Mouse (Mus musculus): ENCODE data around the gene Tdrd6.

Tdrd6 gene

GRCm38 (mm10) chr17:43629496-43630426 lies at the start of gene Tdrd6:
Gene Tdrd6, minus strand, starts transcription at chr17:43630299.
- in situ Hi-C loops (cut with MboI; ENCODE audit: low sequenced_read_pairs), result no loop called here

- in situ Hi-C loops (cut with MboI; ENCODE audit: low sequenced_read_pairs), result no loop called here
These were observed 47.2 kb upstream of the Tdrd6 start for GRCm38 (mm10) chr17:43677317-43677716.

- in situ Hi-C loops (cut with MboI; ENCODE audit: low sequenced_read_pairs), result no loop called here
These were observed 46.1 kb upstream of the Tdrd6 start for GRCm38 (mm10) chr17:43676241-43676640.

- in situ Hi-C loops (cut with MboI; ENCODE audit: low sequenced_read_pairs), result no loop called here
These were observed 45.1 kb upstream of the Tdrd6 start for GRCm38 (mm10) chr17:43675228-43675627.

GRCm38 (mm10) chr17:43671907-43672306 lies 41.8 kb upstream of the Tdrd6 start:
- in situ Hi-C loops (cut with MboI; ENCODE audit: low sequenced_read_pairs), result no loop called here

- in situ Hi-C loops (cut with MboI; ENCODE audit: low sequenced_read_pairs), result no loop called here
These were observed 39.1 kb upstream of the Tdrd6 start for GRCm38 (mm10) chr17:43669145-43669695.

- in situ Hi-C loops (cut with MboI; ENCODE audit: low sequenced_read_pairs), result no loop called here
These were observed 37.3 kb upstream of the Tdrd6 start, which contains the start of gene Cyp39a1 for GRCm38 (mm10) chr17:43667290-43667843. Gene Cyp39a1, plus strand, starts transcription at chr17:43667425.

GRCm38 (mm10) chr17:43666576-43667289 lies 36.6 kb upstream of the Tdrd6 start, which contains the start of gene Slc25a27:
Gene Slc25a27, minus strand, starts transcription at chr17:43667214.
- in situ Hi-C loops (cut with MboI; ENCODE audit: low sequenced_read_pairs), result no loop called here

GRCm38 (mm10) chr17:43651314-43652046 lies 21.4 kb upstream of the Tdrd6 start:
- in situ Hi-C loops (cut with MboI; ENCODE audit: low sequenced_read_pairs), result no loop called here

GRCm38 (mm10) chr17:43649641-43650436 lies 19.7 kb upstream of the Tdrd6 start:
- in situ Hi-C loops (cut with MboI; ENCODE audit: low sequenced_read_pairs), result no loop called here

- in situ Hi-C loops (cut with MboI; ENCODE audit: low sequenced_read_pairs), result no loop called here
These were observed 16.8 kb upstream of the Tdrd6 start for GRCm38 (mm10) chr17:43646925-43647324.

- in situ Hi-C loops (cut with MboI; ENCODE audit: low sequenced_read_pairs), result no loop called here
These were observed 15.0 kb upstream of the Tdrd6 start for GRCm38 (mm10) chr17:43645136-43645535.

GRCm38 (mm10) chr17:43644375-43644774 lies 14.3 kb upstream of the Tdrd6 start:
- in situ Hi-C loops (cut with MboI; ENCODE audit: low sequenced_read_pairs), result no loop called here

GRCm38 (mm10) chr17:43643191-43643590 lies 13.1 kb upstream of the Tdrd6 start:
- in situ Hi-C loops (cut with MboI; ENCODE audit: low sequenced_read_pairs), result no loop called here

GRCm38 (mm10) chr17:43640825-43641224 lies 10.7 kb upstream of the Tdrd6 start:
- in situ Hi-C loops (cut with MboI; ENCODE audit: low sequenced_read_pairs), result no loop called here

GRCm38 (mm10) chr17:43637146-43637545 lies 7.0 kb upstream of the Tdrd6 start:
- in situ Hi-C loops (cut with MboI; ENCODE audit: low sequenced_read_pairs), result no loop called here

GRCm38 (mm10) chr17:43630427-43630760 lies 295 bp upstream of the Tdrd6 start:
- in situ Hi-C loops (cut with MboI; ENCODE audit: low sequenced_read_pairs), result no loop called here

- in situ Hi-C loops (cut with MboI; ENCODE audit: low sequenced_read_pairs), result no loop called here
These were observed 1.0 kb downstream of the Tdrd6 start for GRCm38 (mm10) chr17:43629026-43629495.

GRCm38 (mm10) chr17:43628246-43628645 lies 1.9 kb downstream of the Tdrd6 start:
- in situ Hi-C loops (cut with MboI; ENCODE audit: low sequenced_read_pairs), result no loop called here

GRCm38 (mm10) chr17:43622076-43622475 lies 8.0 kb downstream of the Tdrd6 start:
- in situ Hi-C loops (cut with MboI; ENCODE audit: low sequenced_read_pairs), result no loop called here

Measured in CH12F3 (cell line).